Mouse (Mus musculus): ENCODE results near the gene Olfr1418. TPM values are rescaled to one million over a fixed set of nuclear protein-coding genes. Genes with fewer than 3 reads are reported as not detected.

The Olfr1418 gene
- polyA plus RNA-seq, 1 experiment = not detected

DNA sequence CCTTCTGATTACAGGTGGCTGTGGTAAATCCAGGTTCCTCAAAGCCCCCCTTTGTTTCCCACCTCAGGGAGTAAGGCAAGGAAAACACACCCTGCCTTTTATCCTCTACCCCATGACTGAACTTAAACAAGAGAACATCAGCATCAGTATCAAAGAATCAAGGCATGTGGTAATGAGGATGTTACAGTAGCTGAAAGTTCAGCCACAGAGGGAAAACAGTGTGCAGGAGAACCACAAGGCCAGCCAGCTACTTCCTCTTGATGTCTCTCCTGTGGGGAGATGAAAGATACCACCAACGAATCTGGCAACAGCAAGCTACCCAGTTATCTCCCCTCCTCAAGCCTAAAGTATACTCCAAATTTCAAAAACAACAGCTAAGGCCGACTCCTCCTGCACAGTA is 53.6 kb downstream of the Olfr1418 start:
- Histone ChIP-seq H3K27ac (ENCODE audit: control insufficient read depth, insufficient read depth, low read depth, low read length, poor library complexity) (no peak overlapping the region), H3K4me3 (replicated peaks; ENCODE audit: control insufficient read depth, low read depth, low read length) (no peak overlapping the region)
- WGBS = 3% methylated on average over 2 of the region's 2 CpGs

GRCm38 (mm10) chr19:11804423-11804822 is 56.4 kb downstream of the Olfr1418 start:
- H3K4me1 ChIP-seq (ENCODE audit: control insufficient read depth, insufficient read depth, low read length) = peaks cover 5% of the 10 kb centered on the region
- H3K27ac ChIP-seq (ENCODE audit: control insufficient read depth, insufficient read depth, low read depth, low read length, poor library complexity) = no peak overlapping the region
- 3% methylated on average over 1 of the region's 1 CpGs for WGBS
- TF ChIP-seq POLR2A (IDR thresholded peaks at IDR 0.05; ENCODE audit: borderline replicate concordance, control insufficient read depth, low read depth, low read length) (no peak), CTCF (IDR thresholded peaks at IDR 0.05; ENCODE audit: control insufficient read depth, insufficient read depth, low read length) (no peak)
- no peak overlapping the region for H3K4me3 ChIP-seq (replicated peaks; ENCODE audit: control insufficient read depth, low read depth, low read length)

More for the DNA sequence above, 53.6 kb downstream of the Olfr1418 start:
- peaks cover 5% of the 10 kb centered on the region for H3K4me1 ChIP-seq (ENCODE audit: control insufficient read depth, insufficient read depth, low read length)
- TF ChIP-seq CTCF (IDR thresholded peaks at IDR 0.05; ENCODE audit: control insufficient read depth, insufficient read depth, low read length) (no peak), POLR2A (IDR thresholded peaks at IDR 0.05; ENCODE audit: borderline replicate concordance, control insufficient read depth, low read depth, low read length) (no peak)

Other genes starting within 250 kb of the Olfr1418 start
- gene Ms4a2, start 237.3 kb downstream of the Olfr1418 start, polyA plus RNA-seq (2011; ENCODE audit: insufficient read depth, insufficient read length, low replicate concordance, missing spikeins) = 1.3 and 3.6 TPM in 2 replicates
- 51.9 and 110 TPM in 2 replicates for gene Ms4a3, start 220.2 kb downstream of the Olfr1418 start, polyA plus RNA-seq (2011; ENCODE audit: insufficient read depth, insufficient read length, low replicate concordance, missing spikeins)
- gene Oosp2, start 200.5 kb downstream of the Olfr1418 start, polyA plus RNA-seq (2011; ENCODE audit: insufficient read depth, insufficient read length, low replicate concordance, missing spikeins) = not detected in 2 replicates
- not detected in 2 replicates for gene Oosp1, start 169.9 kb downstream of the Olfr1418 start, polyA plus RNA-seq (2011; ENCODE audit: insufficient read depth, insufficient read length, low replicate concordance, missing spikeins)
- gene Oosp3, start 164.0 kb downstream of the Olfr1418 start, polyA plus RNA-seq (2011; ENCODE audit: insufficient read depth, insufficient read length, low replicate concordance, missing spikeins) = not detected in 2 replicates
- gene Gif, start 113.5 kb downstream of the Olfr1418 start, polyA plus RNA-seq (2011; ENCODE audit: insufficient read depth, insufficient read length, low replicate concordance, missing spikeins) = not detected in 2 replicates
- gene Mrpl16, start 90.7 kb downstream of the Olfr1418 start, polyA plus RNA-seq (2011; ENCODE audit: insufficient read depth, insufficient read length, low replicate concordance, missing spikeins) = 17.4 and 17.5 TPM in 2 replicates
- 4.7 and 7.3 TPM in 2 replicates for gene Stx3, start 41.7 kb downstream of the Olfr1418 start, polyA plus RNA-seq (2011; ENCODE audit: insufficient read depth, insufficient read length, low replicate concordance, missing spikeins)
- gene Olfr1417, start 21.8 kb downstream of the Olfr1418 start, polyA plus RNA-seq (2011; ENCODE audit: insufficient read depth, insufficient read length, low replicate concordance, missing spikeins) = not detected in 2 replicates
- not detected in 2 replicates for gene Olfr1419, start 14.0 kb upstream of the Olfr1418 start, polyA plus RNA-seq (2011; ENCODE audit: insufficient read depth, insufficient read length, low replicate concordance, missing spikeins)
- not detected in 2 replicates for gene Olfr1420, start 25.5 kb upstream of the Olfr1418 start, polyA plus RNA-seq (2011; ENCODE audit: insufficient read depth, insufficient read length, low replicate concordance, missing spikeins)
- gene Patl1, start 51.3 kb upstream of the Olfr1418 start, polyA plus RNA-seq (2011; ENCODE audit: insufficient read depth, insufficient read length, low replicate concordance, missing spikeins) = 6.3 and 11.0 TPM in 2 replicates
- gene Osbp, start 104.9 kb upstream of the Olfr1418 start, polyA plus RNA-seq (2011; ENCODE audit: insufficient read depth, insufficient read length, low replicate concordance, missing spikeins) = 14.4 and 15.7 TPM in 2 replicates
- gene Olfr1423, start 180.3 kb upstream of the Olfr1418 start, polyA plus RNA-seq (2011; ENCODE audit: insufficient read depth, insufficient read length, low replicate concordance, missing spikeins) = not detected in 2 replicates
- gene Olfr1424, start 201.6 kb upstream of the Olfr1418 start, polyA plus RNA-seq (2011; ENCODE audit: insufficient read depth, insufficient read length, low replicate concordance, missing spikeins) = not detected in 2 replicates
- not detected in 2 replicates for gene Olfr1425, start 216.7 kb upstream of the Olfr1418 start, polyA plus RNA-seq (2011; ENCODE audit: insufficient read depth, insufficient read length, low replicate concordance, missing spikeins)
- gene Olfr1426, start 230.9 kb upstream of the Olfr1418 start, polyA plus RNA-seq (2011; ENCODE audit: insufficient read depth, insufficient read length, low replicate concordance, missing spikeins) = not detected in 2 replicates
- gene Olfr1427, start 242.3 kb upstream of the Olfr1418 start, polyA plus RNA-seq (2011; ENCODE audit: insufficient read depth, insufficient read length, low replicate concordance, missing spikeins) = not detected in 2 replicates